Mouse (Mus musculus) testis, adult 2 months (tissue): ENCODE measurements around the gene Sv2c.

ENCODE experiments used
- CTCF ChIP-seq: fragments of 200-500 bp; IDR thresholded peaks from 2 replicates; pipeline ENCODE4 v1.5.1; 2012; ENCODE audit warnings: low read depth, mild to moderate bottlenecking, inconsistent platforms, low read length, moderate library complexity; ENCODE audit not compliant: control insufficient read depth, insufficient read depth, insufficient replicate concordance
- POLR2A ChIP-seq: fragments of 200-500 bp; IDR thresholded peaks from 2 replicates; pipeline ENCODE4 v1.6.1; 2012; ENCODE audit warnings: low read depth, mild to moderate bottlenecking, inconsistent platforms, low read length, moderate library complexity; ENCODE audit not compliant: control insufficient read depth

- TF ChIP-seq CTCF (no peak), POLR2A (no peak)
Observed at GRCm38 (mm10) chr13:95910270-95910669, 222.1 kb downstream of the Sv2c start.
